Mouse (Mus musculus) hindlimb bud, embryonic 11.5 days (tissue): Measurements from ENCODE around the gene Slc38a3.

ENCODE experiments used
- DNase-seq: peaks from one replicate; pipeline ENCODE4 v3.0.0-alpha.2; 2012; ENCODE audit warnings: low read depth, low spot score; ENCODE audit errors: extremely low spot score

Gene Slc38a3

DNA sequence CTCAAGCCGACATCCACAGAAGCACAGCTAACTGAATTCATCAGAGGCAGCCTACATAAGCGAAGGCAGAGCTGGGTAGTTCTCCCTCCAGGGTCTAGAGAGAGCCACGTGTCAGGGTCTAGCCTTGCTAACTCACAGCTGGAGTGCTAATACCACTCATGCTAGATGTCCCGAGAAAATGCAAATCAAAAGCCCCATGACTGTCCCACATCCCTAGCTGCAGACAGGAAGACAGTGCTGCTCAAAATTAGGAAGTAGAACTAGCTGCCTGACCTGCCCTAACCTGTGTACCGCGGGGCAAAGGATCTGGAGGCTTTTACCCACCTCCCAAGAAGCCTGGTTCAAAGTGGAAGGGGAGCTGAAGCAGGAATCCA, 26.8 kb upstream of the Slc38a3 start:
- no peak for DNase-seq

DNA sequence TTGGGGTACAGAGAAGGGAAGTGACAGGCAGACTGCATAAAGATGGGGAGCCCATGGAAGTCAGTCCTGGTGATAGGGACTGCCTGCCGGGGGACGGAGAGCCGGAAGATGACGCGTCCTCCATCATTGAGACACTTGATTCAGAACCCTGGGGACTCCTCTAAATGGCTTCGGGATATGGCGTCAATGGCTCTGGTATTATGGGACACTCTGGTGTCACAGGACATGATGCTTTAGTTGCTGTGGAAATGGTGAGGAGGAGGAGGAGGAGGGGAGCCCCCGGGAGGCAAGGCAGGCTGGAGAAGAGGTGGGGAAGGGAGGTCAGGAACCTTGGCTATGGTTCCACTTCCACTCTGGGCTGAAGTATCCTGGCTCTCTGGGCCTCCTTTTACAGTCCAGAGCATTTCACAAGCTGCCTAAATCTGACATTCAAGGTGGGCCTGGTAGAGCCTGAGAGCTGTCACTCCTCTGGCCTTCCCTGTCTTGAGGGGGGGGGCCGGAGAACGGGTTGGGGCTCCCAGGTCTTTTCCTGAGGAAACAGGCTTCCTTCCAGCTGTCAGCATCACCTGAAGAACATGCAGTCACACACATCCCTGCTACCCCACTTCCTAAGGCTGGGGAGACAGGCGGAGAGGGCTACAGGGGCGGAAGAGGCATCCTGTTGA, 26.2 kb upstream of the Slc38a3 start:
- no peak for DNase-seq

DNA sequence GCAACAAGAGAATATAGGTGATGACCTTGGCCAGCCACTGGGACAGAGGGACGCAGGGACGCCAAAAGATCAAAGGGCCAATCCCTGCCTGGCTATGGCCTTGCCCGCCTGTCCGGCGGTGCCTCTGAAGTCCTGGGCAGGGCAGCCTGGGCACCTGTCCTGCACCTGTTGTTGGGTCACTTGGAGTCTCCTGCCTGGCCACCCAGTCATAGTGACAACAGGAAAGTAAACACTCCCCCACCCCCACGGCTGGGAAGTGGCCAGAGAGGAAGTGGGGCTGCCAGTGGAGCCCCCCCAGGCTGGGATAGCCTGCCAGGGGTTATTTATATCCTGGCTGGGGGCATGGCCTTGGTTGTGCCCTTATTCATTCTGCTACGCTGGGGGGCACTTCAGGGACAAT, 25.3 kb upstream of the Slc38a3 start:
- no peak for DNase-seq

DNA sequence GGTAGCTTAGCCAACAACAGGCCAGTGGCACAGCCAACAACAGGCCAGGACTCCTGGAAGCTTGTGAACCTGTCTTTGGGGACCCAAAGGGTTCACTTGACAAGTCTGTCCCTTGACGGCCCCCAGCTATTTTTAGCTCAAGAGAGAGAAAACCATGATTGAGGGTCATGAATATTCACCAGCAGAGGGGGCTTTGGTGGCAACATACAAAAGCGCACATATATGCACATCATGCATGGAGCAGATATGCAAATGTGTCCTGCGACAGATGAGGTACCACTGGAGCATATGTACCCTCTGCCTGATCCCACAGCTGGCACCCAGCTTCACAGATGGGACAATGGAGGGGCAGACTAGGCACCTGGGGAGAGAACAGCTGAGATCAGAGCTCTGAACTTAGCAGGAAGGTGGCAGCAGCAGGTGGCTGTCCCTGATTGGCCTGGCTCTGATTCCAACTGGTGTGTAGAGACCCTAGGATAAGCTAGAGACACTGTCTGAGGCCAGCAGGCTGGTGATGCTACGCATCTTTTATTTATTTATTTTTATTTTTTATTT, 24.2 kb upstream of the Slc38a3 start:
- DNase-seq, result no peak

DNA sequence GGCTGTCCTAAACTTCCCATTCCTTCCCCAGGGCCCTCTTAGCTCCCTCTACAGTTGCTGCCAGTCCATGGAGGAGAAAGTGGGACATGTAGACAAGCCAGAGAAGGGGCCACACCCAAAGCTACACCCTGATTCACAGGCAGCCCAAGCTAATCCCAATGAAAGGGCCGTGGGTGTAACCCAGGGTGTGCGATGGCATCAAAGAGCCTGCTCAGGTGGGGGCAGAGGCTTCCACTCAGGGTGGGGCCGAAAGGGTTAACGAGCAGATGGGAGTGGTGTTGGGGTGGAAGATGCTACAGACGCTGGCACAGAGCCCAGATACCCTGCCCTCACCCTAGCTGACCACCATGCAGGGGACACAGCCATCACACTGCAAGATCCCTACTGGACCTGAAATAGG, 23.5 kb upstream of the Slc38a3 start:
- no peak for DNase-seq

DNA sequence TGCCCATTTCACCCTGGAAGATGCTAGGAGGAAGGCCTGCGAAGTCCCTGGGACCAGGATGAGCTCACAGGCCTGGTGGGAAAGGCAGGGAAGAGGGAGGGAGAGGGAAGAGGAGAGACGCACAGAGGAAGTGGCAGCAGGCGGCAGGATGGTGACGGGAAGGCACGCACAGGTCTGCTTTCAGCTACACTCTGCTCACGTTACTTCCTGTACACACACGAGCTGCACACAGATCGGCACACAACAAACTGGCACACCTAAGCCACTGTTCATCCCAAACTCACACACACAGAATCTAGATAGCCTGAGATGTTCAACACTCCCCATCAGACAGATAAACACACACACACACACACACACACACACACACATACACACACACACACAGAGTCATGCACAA, 21.1 kb upstream of the Slc38a3 start:
- DNase-seq, result no peak

DNA sequence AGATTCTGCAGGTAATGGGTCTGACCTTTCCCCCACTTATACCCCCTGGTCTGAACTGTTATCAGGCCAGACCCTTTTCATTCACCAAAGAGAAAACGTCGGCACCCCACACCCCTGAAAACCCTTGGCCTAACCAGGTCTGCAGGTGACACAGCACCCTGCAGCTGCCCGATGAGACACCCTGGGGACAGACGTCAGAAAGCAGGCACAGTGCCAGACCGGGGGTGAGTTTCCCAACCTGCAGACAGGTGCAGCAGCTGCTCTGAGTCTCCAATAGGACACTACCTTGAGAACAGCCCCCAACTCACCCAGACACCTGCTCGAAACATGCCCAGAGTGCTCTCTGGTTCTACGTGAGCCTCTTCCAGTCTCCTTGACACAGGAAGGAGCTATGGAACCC, 19.6 kb upstream of the Slc38a3 start:
- DNase-seq, result no peak

- DNase-seq, result no peak
Observed at GRCm38 (mm10) chr9:107688415-107688814, 19.1 kb upstream of the Slc38a3 start.

DNA sequence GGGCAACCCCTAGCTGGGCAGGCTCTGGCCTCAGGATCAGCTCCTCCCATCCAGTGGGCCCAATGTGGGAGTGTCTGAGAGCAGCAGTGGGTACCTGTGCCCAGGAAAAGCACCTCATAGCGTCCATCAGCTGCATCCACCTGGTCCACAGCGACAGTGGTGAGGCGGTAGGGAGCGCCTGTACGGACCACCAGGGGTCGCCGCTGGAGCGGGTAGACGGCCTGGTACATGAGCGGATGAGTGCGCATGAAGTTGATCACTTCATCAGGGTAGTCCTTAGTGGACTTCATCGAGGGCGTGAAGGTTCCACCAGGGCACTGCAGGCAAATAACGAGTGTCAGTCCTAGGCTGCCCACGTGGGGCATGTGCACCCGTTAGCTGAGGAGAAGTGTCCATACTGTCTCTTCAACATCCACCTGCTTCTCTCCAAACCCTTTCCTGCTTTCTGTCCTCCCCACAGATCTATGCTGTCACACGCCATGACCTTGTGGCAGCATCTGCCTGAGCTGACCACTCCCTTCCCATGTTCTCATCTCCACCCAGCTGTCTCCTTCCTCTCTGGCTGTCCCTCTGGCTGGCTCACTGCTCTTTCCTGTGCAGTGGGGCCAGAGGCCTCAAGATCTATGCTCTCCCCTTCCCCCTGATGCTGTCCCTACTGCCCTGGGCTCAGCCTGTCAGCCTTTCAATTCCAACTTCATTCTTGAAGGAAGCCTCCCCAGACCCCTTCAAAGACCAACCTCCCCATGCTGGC, 16.1 kb upstream of the Slc38a3 start:
- DNase-seq, result no peak

DNA sequence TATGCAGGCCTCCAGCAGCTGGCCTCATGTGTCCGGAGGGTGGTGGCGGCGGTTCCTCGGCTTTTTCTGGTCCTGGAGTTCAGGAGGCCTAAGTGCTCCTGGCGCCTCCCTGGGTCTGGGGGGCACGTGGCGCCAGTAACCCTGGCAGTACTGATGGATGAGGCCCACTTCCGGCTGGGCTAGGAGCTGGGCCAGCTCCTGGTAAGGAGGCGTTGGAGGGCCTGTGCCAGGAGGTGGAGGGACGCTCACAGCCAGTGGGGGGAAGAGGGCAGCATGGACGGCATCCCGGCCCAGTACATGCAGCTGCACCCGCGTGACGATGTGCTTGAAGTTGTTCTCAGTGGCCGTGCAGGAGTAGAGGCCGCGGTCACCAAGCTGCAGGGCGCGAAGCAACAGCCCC, 13.1 kb upstream of the Slc38a3 start:
- DNase-seq, result no peak

DNA sequence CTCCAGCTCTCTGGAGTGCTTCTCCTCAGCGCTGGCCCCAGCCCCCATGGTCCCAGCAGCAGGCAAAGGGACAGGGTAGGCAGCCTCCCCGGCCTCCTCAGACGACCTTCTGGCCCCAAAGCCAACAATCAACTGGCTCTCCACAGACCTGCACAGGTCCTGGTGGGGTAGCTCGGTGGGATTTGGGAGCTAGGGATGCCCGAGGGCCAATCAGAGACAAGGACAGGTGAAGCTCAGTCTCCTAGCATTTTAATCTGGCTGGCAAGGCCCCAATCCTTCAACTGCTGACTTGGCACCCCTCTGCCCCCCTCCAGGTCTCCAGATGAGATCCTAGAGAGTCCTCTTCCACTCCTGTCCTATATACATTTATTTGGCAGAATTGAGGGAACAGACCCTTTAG, 10.2 kb upstream of the Slc38a3 start, which contains the start of gene Gnat1:
TSS of gene Gnat1 (minus strand) at position 212 of the 400 bp plus-strand sequence.
- no peak for DNase-seq

GRCm38 (mm10) chr9:107678861-107679260, 9.5 kb upstream of the Slc38a3 start:
- DNase-seq, result no peak

DNA sequence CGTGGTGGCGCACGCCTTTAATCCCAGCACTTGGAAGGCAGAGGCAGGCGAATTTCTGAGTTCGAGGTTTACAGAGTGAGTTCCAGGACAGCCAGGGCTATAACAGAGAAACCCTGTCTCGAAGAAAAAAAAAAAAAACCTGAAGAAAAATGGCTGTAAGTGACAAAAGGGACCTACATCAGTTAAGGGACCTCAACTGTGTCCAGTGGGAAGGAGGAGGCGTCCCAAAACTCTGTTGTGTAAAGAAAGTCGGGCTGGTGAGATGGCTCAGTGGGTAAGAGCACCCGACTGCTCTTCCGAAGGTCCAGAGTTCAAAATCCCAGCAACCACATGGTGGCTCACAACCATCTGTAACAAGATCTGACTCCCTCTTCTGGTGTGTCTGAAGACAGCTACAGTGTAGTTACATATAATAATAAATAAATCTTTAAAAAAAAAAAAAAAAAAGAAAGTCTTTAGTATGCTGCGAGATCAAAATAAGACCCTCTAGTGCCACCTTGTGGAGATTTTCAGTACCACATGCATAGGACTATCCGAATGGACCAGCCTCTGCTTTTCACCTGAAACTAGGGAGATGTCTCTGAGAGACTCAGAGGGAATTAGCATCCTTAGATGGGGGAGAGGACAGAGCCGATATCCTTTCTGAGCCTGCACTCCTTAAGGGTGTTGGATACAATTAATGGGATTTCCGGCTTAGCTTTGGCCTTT, 8.6 kb upstream of the Slc38a3 start:
- DNase-seq, result peak; percentile 85

GRCm38 (mm10) chr9:107677091-107677784, 7.9 kb upstream of the Slc38a3 start:
- no peak for DNase-seq

DNA sequence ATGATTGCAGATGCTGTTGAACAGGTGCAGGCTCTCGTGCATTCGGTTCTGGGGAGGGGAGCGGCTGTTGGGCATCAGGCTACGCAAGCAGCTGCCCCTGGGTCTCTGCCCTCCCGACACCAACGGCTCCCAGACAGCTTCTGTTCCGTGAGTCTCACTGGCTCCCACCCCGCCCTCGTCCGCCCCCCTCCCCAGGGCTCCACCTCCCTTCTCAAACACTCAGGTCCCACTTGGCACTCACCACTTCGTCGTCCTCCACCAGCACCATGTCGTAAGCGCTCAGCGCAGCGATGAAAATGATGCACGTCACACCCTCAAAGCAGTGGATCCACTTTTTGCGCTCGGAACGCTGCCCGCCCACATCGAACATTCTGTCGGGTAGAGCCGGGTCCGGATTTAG, 7.0 kb upstream of the Slc38a3 start:
- no peak for DNase-seq

- no peak for DNase-seq
Observed at GRCm38 (mm10) chr9:107675671-107676301, 6.5 kb upstream of the Slc38a3 start.

GRCm38 (mm10) chr9:107674609-107675429, 5.5 kb upstream of the Slc38a3 start:
- no peak for DNase-seq

GRCm38 (mm10) chr9:107670259-107670658, 929 bp upstream of the Slc38a3 start:
- no peak for DNase-seq

DNA sequence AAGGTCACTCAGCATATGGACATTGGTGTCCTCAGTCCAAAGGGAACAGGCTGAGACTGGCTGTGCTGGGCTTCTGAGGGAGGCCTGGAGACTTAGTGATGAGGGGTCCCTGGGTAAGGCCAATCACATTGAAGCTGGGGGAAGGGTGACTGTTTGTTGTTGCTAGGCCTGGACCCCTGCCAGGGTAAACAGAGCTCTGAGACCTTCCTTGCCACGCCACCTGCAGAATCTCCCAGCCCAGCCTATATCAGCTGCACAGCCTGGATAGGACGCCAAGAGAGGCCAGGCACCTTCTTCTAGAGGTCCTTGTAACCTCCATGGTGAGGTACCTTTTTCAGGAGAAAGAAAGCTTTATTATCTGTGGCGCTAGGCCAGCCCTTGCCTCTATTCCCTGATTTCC, 414 bp downstream of the Slc38a3 start:
- no peak for DNase-seq

- DNase-seq, result no peak
Observed at GRCm38 (mm10) chr9:107668011-107668410, 1.3 kb downstream of the Slc38a3 start.
